Mouse (Mus musculus): ENCODE data around the gene Itpk1. TPM values are rescaled to one million over a fixed set of nuclear protein-coding genes. Genes with fewer than 3 reads are reported as not detected.

The Itpk1 gene
- polyA plus RNA-seq (2015; fragmentation: Nextera tagmentation; extraction: Ambion mirVana): 7.2 and 8.8 TPM in 2 replicates

GRCm38 (mm10) chr12:102704457-102705198 lies at the start of gene Itpk1:
Itpk1 (minus strand) TSS chr12:102704930.
- H3K4me3 ChIP-seq (ENCODE audit: low read length): peak within 1 kb of the TSS; percentile 68
- peak within 1 kb of the TSS; percentile 86 for H3K4me2 ChIP-seq (ENCODE audit: low read depth, low read length)
- no peaks in the 10 kb centered on the region for H3K27me3 ChIP-seq (ENCODE audit: control insufficient read depth, insufficient read depth, low read length)
- 1% methylated on average over 62 of the region's 105 CpGs for WGBS
- peak within 1 kb of the TSS; percentile 78 for H3K9ac ChIP-seq (ENCODE audit: low read length)
- peak; percentile 88 for ATAC-seq (replicated peaks; ENCODE audit: extremely low read depth, insufficient read depth, low FRiP score)
- H3K36me3 ChIP-seq (ENCODE audit: control insufficient read depth, insufficient read depth): no peaks in the 10 kb centered on the region
- peak within 1 kb of the TSS; percentile 76 for H3K27ac ChIP-seq (ENCODE audit: low read length)
- peaks cover 25% of the 10 kb centered on the region for H3K4me1 ChIP-seq (ENCODE audit: control insufficient read depth, insufficient read depth, low read length)
- H3K9me3 ChIP-seq (replicated peaks; ENCODE audit: control insufficient read depth, low read length): no peaks in the 10 kb centered on the region

- ATAC-seq (replicated peaks; ENCODE audit: extremely low read depth, insufficient read depth, low FRiP score): no peak
- H3K9ac ChIP-seq (ENCODE audit: low read length): no peak overlapping the region
- no peak overlapping the region for H3K4me2 ChIP-seq (ENCODE audit: low read depth, low read length)
- peaks cover 11% of the 10 kb centered on the region for H3K4me1 ChIP-seq (ENCODE audit: control insufficient read depth, insufficient read depth, low read length)
- H3K9me3 ChIP-seq (replicated peaks; ENCODE audit: control insufficient read depth, low read length): no peaks in the 10 kb centered on the region
- peaks cover 6% of the 10 kb centered on the region for H3K36me3 ChIP-seq (ENCODE audit: control insufficient read depth, insufficient read depth)
- no peak overlapping the region for H3K4me3 ChIP-seq (ENCODE audit: low read length)
- 83% methylated on average over 3 of the region's 3 CpGs for WGBS
- H3K27ac ChIP-seq (ENCODE audit: low read length): no peak overlapping the region
- H3K27me3 ChIP-seq (ENCODE audit: control insufficient read depth, insufficient read depth, low read length): no peaks in the 10 kb centered on the region
Observed at GRCm38 (mm10) chr12:102748256-102748655, 43.5 kb upstream of the Itpk1 start.

GRCm38 (mm10) chr12:102744839-102745238 lies 40.1 kb upstream of the Itpk1 start:
- no peak overlapping the region for H3K27ac ChIP-seq (ENCODE audit: low read length)
- no peaks in the 10 kb centered on the region for H3K9me3 ChIP-seq (replicated peaks; ENCODE audit: control insufficient read depth, low read length)
- no peak overlapping the region for H3K9ac ChIP-seq (ENCODE audit: low read length)
- H3K4me2 ChIP-seq (ENCODE audit: low read depth, low read length): peak overlapping the region; percentile 83; the same call in 1 of the 2 replicates
- peaks cover 18% of the 10 kb centered on the region for H3K4me1 ChIP-seq (ENCODE audit: control insufficient read depth, insufficient read depth, low read length)
- H3K4me3 ChIP-seq (ENCODE audit: low read length): no peak overlapping the region
- H3K27me3 ChIP-seq (ENCODE audit: control insufficient read depth, insufficient read depth, low read length): no peaks in the 10 kb centered on the region
- 47% methylated on average over 6 of the region's 6 CpGs for WGBS
- peaks cover 6% of the 10 kb centered on the region for H3K36me3 ChIP-seq (ENCODE audit: control insufficient read depth, insufficient read depth)
- no peak for ATAC-seq (replicated peaks; ENCODE audit: extremely low read depth, insufficient read depth, low FRiP score)

- Histone ChIP-seq H3K9me3 (replicated peaks; ENCODE audit: control insufficient read depth, low read length) (no peaks in the 10 kb centered on the region), H3K4me3 (ENCODE audit: low read length) (peak within 1 kb of the TSS; percentile 92), H3K27ac (ENCODE audit: low read length) (peak within 1 kb of the TSS; percentile 97), H3K9ac (ENCODE audit: low read length) (peak within 1 kb of the TSS; percentile 93), H3K27me3 (ENCODE audit: control insufficient read depth, insufficient read depth, low read length) (no peaks in the 10 kb centered on the region), H3K4me2 (ENCODE audit: low read depth, low read length) (peak within 1 kb of the TSS; percentile 83), H3K36me3 (ENCODE audit: control insufficient read depth, insufficient read depth) (0 out of 2 replicates have a peak, but pooled peaks cover 3% of the 10 kb centered on the region), H3K4me1 (ENCODE audit: control insufficient read depth, insufficient read depth, low read length) (peaks cover 18% of the 10 kb centered on the region)
- ATAC-seq (replicated peaks; ENCODE audit: extremely low read depth, insufficient read depth, low FRiP score): peak; percentile 95
- under 1% methylated on average over 62 of the region's 63 CpGs for WGBS
Observed at GRCm38 (mm10) chr12:102743589-102744574, 39.2 kb upstream of the Itpk1 start, which contains the start of the genes Moap1 and Tmem251. Moap1 (minus strand) TSS chr12:102743661. Tmem251 (plus strand) TSS chr12:102743762.

- Histone ChIP-seq H3K9me3 (replicated peaks; ENCODE audit: control insufficient read depth, low read length) (no peaks in the 10 kb centered on the region), H3K4me2 (ENCODE audit: low read depth, low read length) (peak overlapping the region; percentile 83), H3K4me3 (ENCODE audit: low read length) (peak overlapping the region; percentile 92), H3K4me1 (ENCODE audit: control insufficient read depth, insufficient read depth, low read length) (peaks cover 18% of the 10 kb centered on the region), H3K27ac (ENCODE audit: low read length) (peak overlapping the region; percentile 97), H3K9ac (ENCODE audit: low read length) (peak overlapping the region; percentile 93), H3K36me3 (ENCODE audit: control insufficient read depth, insufficient read depth) (0 out of 2 replicates have a peak, but pooled peaks cover 3% of the 10 kb centered on the region), H3K27me3 (ENCODE audit: control insufficient read depth, insufficient read depth, low read length) (no peaks in the 10 kb centered on the region)
- ATAC-seq (replicated peaks; ENCODE audit: extremely low read depth, insufficient read depth, low FRiP score): peak; percentile 39
- WGBS: under 1% methylated on average over 33 of the region's 33 CpGs
Observed at GRCm38 (mm10) chr12:102743036-102743588, 38.4 kb upstream of the Itpk1 start.

GRCm38 (mm10) chr12:102742056-102742455 lies 37.3 kb upstream of the Itpk1 start:
- WGBS: 58% methylated on average over 7 of the region's 7 CpGs
- no peak for ATAC-seq (replicated peaks; ENCODE audit: extremely low read depth, insufficient read depth, low FRiP score)
- no peak overlapping the region for H3K27ac ChIP-seq (ENCODE audit: low read length)
- H3K9ac ChIP-seq (ENCODE audit: low read length): no peak overlapping the region
- H3K27me3 ChIP-seq (ENCODE audit: control insufficient read depth, insufficient read depth, low read length): no peaks in the 10 kb centered on the region
- H3K4me2 ChIP-seq (ENCODE audit: low read depth, low read length): no peak overlapping the region
- H3K9me3 ChIP-seq (replicated peaks; ENCODE audit: control insufficient read depth, low read length): no peaks in the 10 kb centered on the region
- H3K36me3 ChIP-seq (ENCODE audit: control insufficient read depth, insufficient read depth): no peaks in the 10 kb centered on the region
- no peak overlapping the region for H3K4me3 ChIP-seq (ENCODE audit: low read length)
- H3K4me1 ChIP-seq (ENCODE audit: control insufficient read depth, insufficient read depth, low read length): peaks cover 18% of the 10 kb centered on the region

- Histone ChIP-seq H3K4me2 (ENCODE audit: low read depth, low read length) (no peak overlapping the region), H3K9ac (ENCODE audit: low read length) (no peak overlapping the region), H3K4me1 (ENCODE audit: control insufficient read depth, insufficient read depth, low read length) (peaks cover 16% of the 10 kb centered on the region), H3K9me3 (replicated peaks; ENCODE audit: control insufficient read depth, low read length) (no peaks in the 10 kb centered on the region), H3K27ac (ENCODE audit: low read length) (no peak overlapping the region), H3K4me3 (ENCODE audit: low read length) (no peak overlapping the region), H3K27me3 (ENCODE audit: control insufficient read depth, insufficient read depth, low read length) (no peaks in the 10 kb centered on the region), H3K36me3 (ENCODE audit: control insufficient read depth, insufficient read depth) (no peaks in the 10 kb centered on the region)
- ATAC-seq (replicated peaks; ENCODE audit: extremely low read depth, insufficient read depth, low FRiP score): no peak
- 60% methylated on average over 3 of the region's 3 CpGs for WGBS
Observed at GRCm38 (mm10) chr12:102740285-102740684, 35.6 kb upstream of the Itpk1 start.

- Histone ChIP-seq H3K27ac (ENCODE audit: low read length) (no peak overlapping the region), H3K4me2 (ENCODE audit: low read depth, low read length) (no peak overlapping the region), H3K9ac (ENCODE audit: low read length) (no peak overlapping the region), H3K4me1 (ENCODE audit: control insufficient read depth, insufficient read depth, low read length) (peaks cover 8% of the 10 kb centered on the region), H3K9me3 (replicated peaks; ENCODE audit: control insufficient read depth, low read length) (no peaks in the 10 kb centered on the region), H3K36me3 (ENCODE audit: control insufficient read depth, insufficient read depth) (no peaks in the 10 kb centered on the region), H3K27me3 (ENCODE audit: control insufficient read depth, insufficient read depth, low read length) (no peaks in the 10 kb centered on the region), H3K4me3 (ENCODE audit: low read length) (no peak overlapping the region)
- no peak for ATAC-seq (replicated peaks; ENCODE audit: extremely low read depth, insufficient read depth, low FRiP score)
- 47% methylated on average over 5 of the region's 5 CpGs for WGBS
Observed at GRCm38 (mm10) chr12:102739096-102739495, 34.4 kb upstream of the Itpk1 start.

Measured in heart, embryonic 16.5 days (tissue).